Mouse (Mus musculus): ENCODE measurements around the gene Camkmt.

Gene Camkmt

GRCm38 (mm10) chr17:85464466-85465411, 374.4 kb downstream of the Camkmt start:
- DNase-seq = no peak

- DNase-seq = no peak
Observed at GRCm38 (mm10) chr17:85469776-85470175, 379.4 kb downstream of the Camkmt start.

GRCm38 (mm10) chr17:85472687-85473202, 382.4 kb downstream of the Camkmt start:
- no peak for DNase-seq

- DNase-seq = no peak
Observed at GRCm38 (mm10) chr17:85473217-85473616, 382.9 kb downstream of the Camkmt start.

GRCm38 (mm10) chr17:85473881-85474280, 383.5 kb downstream of the Camkmt start:
- DNase-seq = no peak

GRCm38 (mm10) chr17:85481241-85481640, 390.9 kb downstream of the Camkmt start:
- no peak for DNase-seq

- DNase-seq = no peak
Observed at GRCm38 (mm10) chr17:85483086-85483485, 392.7 kb downstream of the Camkmt start.

- DNase-seq = no peak
Observed at GRCm38 (mm10) chr17:85484015-85484414, 393.7 kb downstream of the Camkmt start.

- DNase-seq = no peak
Observed at GRCm38 (mm10) chr17:85484526-85484925, 394.2 kb downstream of the Camkmt start.

GRCm38 (mm10) chr17:85485065-85485945, 395.0 kb downstream of the Camkmt start:
- no peak for DNase-seq

GRCm38 (mm10) chr17:85485946-85486533, 395.7 kb downstream of the Camkmt start:
- no peak for DNase-seq

GRCm38 (mm10) chr17:85486585-85487480, 396.5 kb downstream of the Camkmt start:
- DNase-seq = no peak

- DNase-seq = no peak
Observed at GRCm38 (mm10) chr17:85487531-85487930, 397.2 kb downstream of the Camkmt start.

- no peak for DNase-seq
Observed at GRCm38 (mm10) chr17:85488601-85489487, 398.5 kb downstream of the Camkmt start.

- DNase-seq = no peak
Observed at GRCm38 (mm10) chr17:85489488-85489980, 399.2 kb downstream of the Camkmt start.

GRCm38 (mm10) chr17:85491491-85491890, 401.1 kb downstream of the Camkmt start:
- no peak for DNase-seq

- no peak for DNase-seq
Observed at GRCm38 (mm10) chr17:85493521-85493920, 403.2 kb downstream of the Camkmt start.

- DNase-seq = no peak
Observed at GRCm38 (mm10) chr17:85495012-85495754, 404.8 kb downstream of the Camkmt start.

- no peak for DNase-seq
Observed at GRCm38 (mm10) chr17:85495871-85496270, 405.5 kb downstream of the Camkmt start.

GRCm38 (mm10) chr17:85504888-85505287, 414.5 kb downstream of the Camkmt start:
- no peak for DNase-seq

Data from cerebellum, adult 8-10 months (tissue).